Mouse (Mus musculus): ENCODE results near the gene Cyp1a1. TPM values are rescaled to one million over a fixed set of nuclear protein-coding genes. Genes with fewer than 3 reads are reported as not detected.

Cyp1a1 gene
- polyA plus RNA-seq (2014; fragmentation: Nextera tagmentation; extraction: Ambion mirVana), result not detected in 2 replicates

DNA sequence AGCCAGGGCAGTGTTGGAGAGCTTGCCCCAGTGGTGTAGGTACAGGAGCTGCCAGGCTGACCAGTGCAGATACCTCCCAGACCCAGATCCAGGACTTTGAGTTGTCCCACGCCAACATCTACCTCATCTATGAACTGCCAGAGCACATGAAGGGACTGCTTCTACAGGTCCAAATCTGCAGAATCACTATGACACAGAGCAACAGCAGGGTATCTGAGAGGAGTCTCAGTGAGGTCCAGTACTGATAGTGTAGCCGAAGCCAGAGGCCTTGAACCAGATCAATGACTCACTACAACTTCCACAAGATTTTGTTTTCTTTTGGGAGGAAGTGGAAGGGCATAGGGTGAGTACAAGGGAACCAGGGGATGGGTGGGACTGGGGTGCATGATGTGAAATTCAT lies at the start of gene Cyp1a1:
Cyp1a1 (plus strand) TSS at position 178 of the 400 bp plus-strand sequence.
- no peaks in the 10 kb centered on the region for H3K36me3 ChIP-seq (ENCODE audit: control insufficient read depth, insufficient read depth, low read length)
- no peaks in the 10 kb centered on the region for H3K9me3 ChIP-seq (ENCODE audit: control insufficient read depth, low read length)
- no peaks in the 10 kb centered on the region for H3K4me1 ChIP-seq (replicated peaks; ENCODE audit: control insufficient read depth, insufficient read depth, low read length)
- DNase-seq (ENCODE audit: low spot score), result no peak
- no peak within 1 kb of the TSS for H3K9ac ChIP-seq (ENCODE audit: low read length)
- H3K27ac ChIP-seq (ENCODE audit: low read depth), result no peak within 1 kb of the TSS
- H3K4me3 ChIP-seq (ENCODE audit: low read depth, low read length), result no peak within 1 kb of the TSS
- WGBS, result 88% methylated on average over 2 of the region's 2 CpGs
- H3K27me3 ChIP-seq (replicated peaks; ENCODE audit: control insufficient read depth, insufficient read depth, low read length), result no peaks in the 10 kb centered on the region
- no peak for ATAC-seq (replicated peaks; ENCODE audit: low FRiP score, low TSS enrichment, low read depth)
- no peak within 1 kb of the TSS for H3K4me2 ChIP-seq (ENCODE audit: low read length)

DNA sequence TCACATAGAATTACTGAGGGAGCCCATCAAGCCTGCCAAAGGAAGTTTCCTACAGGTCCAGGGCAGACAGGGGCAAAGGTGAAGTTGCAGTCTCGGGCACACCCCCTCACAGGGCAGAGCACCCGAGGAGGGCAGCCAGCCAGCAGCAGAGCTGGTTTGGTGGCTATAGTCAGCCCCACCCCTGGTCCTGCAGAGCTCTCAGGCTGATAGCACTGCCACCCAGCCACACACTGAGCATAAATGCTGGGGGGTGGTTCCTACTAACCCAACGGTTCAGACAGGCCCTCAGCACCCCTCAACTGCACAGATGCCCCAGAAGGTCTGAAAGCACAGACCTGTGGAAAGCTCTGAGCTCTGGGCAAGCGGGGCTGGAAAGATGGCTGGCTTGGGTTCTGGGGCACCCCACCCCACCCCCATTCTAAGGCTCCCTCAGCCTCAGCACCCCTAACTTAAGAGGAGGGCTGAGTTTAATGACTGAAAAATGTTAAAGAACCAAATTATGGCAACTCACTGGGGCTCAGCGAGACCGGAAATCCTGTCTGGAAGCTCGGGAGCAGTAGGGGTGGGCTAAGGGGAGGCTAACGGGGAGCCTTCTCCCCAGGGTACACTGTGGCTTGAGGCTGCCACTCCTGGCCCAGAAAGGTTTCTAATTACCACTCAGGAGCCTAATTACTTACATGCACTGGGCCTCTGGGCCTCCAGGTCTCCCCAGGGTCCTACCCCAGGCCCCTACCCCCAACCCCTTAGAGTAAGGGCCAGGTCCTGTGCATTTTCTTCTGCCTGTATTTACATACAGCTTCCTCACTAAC lies 48.9 kb upstream of the Cyp1a1 start:
- DNase-seq (ENCODE audit: low spot score), result no peak
- peaks cover 61% of the 10 kb centered on the region for H3K4me1 ChIP-seq (replicated peaks; ENCODE audit: control insufficient read depth, insufficient read depth, low read length)

GRCm38 (mm10) chr9:57639661-57640328 lies 47.9 kb upstream of the Cyp1a1 start:
- Histone ChIP-seq H3K27ac (ENCODE audit: low read depth) (peak overlapping the region; percentile 81), H3K9ac (ENCODE audit: low read length) (peak overlapping the region; percentile 29), H3K4me1 (replicated peaks; ENCODE audit: control insufficient read depth, insufficient read depth, low read length) (peaks cover 65% of the 10 kb centered on the region), H3K27me3 (replicated peaks; ENCODE audit: control insufficient read depth, insufficient read depth, low read length) (no peaks in the 10 kb centered on the region), H3K36me3 (ENCODE audit: control insufficient read depth, insufficient read depth, low read length) (peaks cover 10% of the 10 kb centered on the region), H3K4me3 (ENCODE audit: low read depth, low read length) (0 out of 2 replicates have a peak overlapping the region, but pooled peaks have one; percentile 25), H3K9me3 (ENCODE audit: control insufficient read depth, low read length) (no peaks in the 10 kb centered on the region), H3K4me2 (ENCODE audit: low read length) (peak overlapping the region; percentile 46)
- ATAC-seq (replicated peaks; ENCODE audit: low FRiP score, low TSS enrichment, low read depth) (no peak), DNase-seq (ENCODE audit: low spot score) (no peak)
- WGBS, result 69% methylated on average over 5 of the region's 5 CpGs

More for the DNA sequence above, 48.9 kb upstream of the Cyp1a1 start:
- WGBS, result 30% methylated on average over 8 of the region's 8 CpGs
- Histone ChIP-seq H3K27ac (ENCODE audit: low read depth) (peak overlapping the region; percentile 81), H3K4me3 (ENCODE audit: low read depth, low read length) (no peak overlapping the region), H3K27me3 (replicated peaks; ENCODE audit: control insufficient read depth, insufficient read depth, low read length) (no peaks in the 10 kb centered on the region), H3K9me3 (ENCODE audit: control insufficient read depth, low read length) (no peaks in the 10 kb centered on the region), H3K4me2 (ENCODE audit: low read length) (peak overlapping the region; percentile 42), H3K36me3 (ENCODE audit: control insufficient read depth, insufficient read depth, low read length) (peaks cover 16% of the 10 kb centered on the region), H3K9ac (ENCODE audit: low read length) (peak overlapping the region; percentile 18; the same call in 1 of the 2 replicates)
- peak; percentile 53 for ATAC-seq (replicated peaks; ENCODE audit: low FRiP score, low TSS enrichment, low read depth)

DNA sequence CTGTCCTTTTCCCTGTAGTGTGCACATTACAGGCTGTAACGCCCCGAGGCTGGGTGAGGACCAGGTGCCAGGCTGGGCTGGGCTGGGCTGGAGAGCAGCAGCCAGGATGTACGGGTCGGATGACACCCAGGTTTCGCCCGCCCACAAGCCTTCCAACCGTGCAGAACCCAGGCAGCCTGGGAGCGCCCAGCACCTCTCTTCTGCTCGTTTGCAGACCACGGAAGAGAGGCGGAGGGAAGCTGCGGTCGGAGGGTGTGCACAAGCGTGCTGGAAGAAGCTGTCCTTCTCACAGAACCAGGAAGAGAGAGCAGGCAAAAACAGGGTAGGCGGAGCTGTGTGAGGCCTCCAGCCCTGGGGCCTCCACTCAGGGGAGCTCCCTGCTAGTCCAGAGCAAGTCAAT lies 47.3 kb upstream of the Cyp1a1 start:
- peak overlapping the region; percentile 46 for H3K4me2 ChIP-seq (ENCODE audit: low read length)
- H3K27ac ChIP-seq (ENCODE audit: low read depth), result peak overlapping the region; percentile 81
- peaks cover 10% of the 10 kb centered on the region for H3K36me3 ChIP-seq (ENCODE audit: control insufficient read depth, insufficient read depth, low read length)
- H3K27me3 ChIP-seq (replicated peaks; ENCODE audit: control insufficient read depth, insufficient read depth, low read length), result no peaks in the 10 kb centered on the region
- H3K9me3 ChIP-seq (ENCODE audit: control insufficient read depth, low read length), result no peaks in the 10 kb centered on the region
- H3K4me3 ChIP-seq (ENCODE audit: low read depth, low read length), result peak overlapping the region; percentile 25; the same call in 1 of the 2 replicates
- peaks cover 65% of the 10 kb centered on the region for H3K4me1 ChIP-seq (replicated peaks; ENCODE audit: control insufficient read depth, insufficient read depth, low read length)
- WGBS, result 4% methylated on average over 15 of the region's 15 CpGs
- ATAC-seq (replicated peaks; ENCODE audit: low FRiP score, low TSS enrichment, low read depth) (peak; percentile 28), DNase-seq (ENCODE audit: low spot score) (peak; percentile 75)
- peak overlapping the region; percentile 29 for H3K9ac ChIP-seq (ENCODE audit: low read length)

DNA sequence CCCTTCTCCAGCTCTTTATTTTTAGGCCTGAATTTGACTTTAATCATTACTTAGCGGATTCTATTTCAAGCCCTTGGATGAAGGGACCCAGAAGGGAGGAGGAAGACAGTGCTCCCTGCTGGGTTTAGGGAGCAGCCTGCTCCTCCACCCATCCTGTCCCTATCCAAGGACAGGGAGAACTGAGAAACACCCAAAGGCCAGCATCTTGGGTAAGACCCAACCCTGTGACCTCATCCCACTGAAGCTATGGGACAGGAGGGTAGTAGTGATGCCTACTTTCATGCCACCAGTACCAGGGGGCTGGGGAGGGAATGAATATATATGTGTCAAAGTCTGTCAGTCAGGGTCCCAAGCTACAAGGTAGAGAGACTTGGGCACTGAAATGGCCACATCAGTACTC lies 46.7 kb upstream of the Cyp1a1 start:
- no peak for ATAC-seq (replicated peaks; ENCODE audit: low FRiP score, low TSS enrichment, low read depth)
- Histone ChIP-seq H3K27me3 (replicated peaks; ENCODE audit: control insufficient read depth, insufficient read depth, low read length) (no peaks in the 10 kb centered on the region), H3K4me2 (ENCODE audit: low read length) (peak overlapping the region; percentile 46), H3K4me1 (replicated peaks; ENCODE audit: control insufficient read depth, insufficient read depth, low read length) (peaks cover 68% of the 10 kb centered on the region), H3K27ac (ENCODE audit: low read depth) (peak overlapping the region; percentile 81; the same call in 1 of the 2 replicates), H3K4me3 (ENCODE audit: low read depth, low read length) (no peak overlapping the region), H3K9me3 (ENCODE audit: control insufficient read depth, low read length) (no peaks in the 10 kb centered on the region), H3K36me3 (ENCODE audit: control insufficient read depth, insufficient read depth, low read length) (peaks cover 10% of the 10 kb centered on the region), H3K9ac (ENCODE audit: low read length) (no peak overlapping the region)
- WGBS, result 63% methylated on average over 1 of the region's 1 CpGs
- no peak for DNase-seq (ENCODE audit: low spot score)

- Histone ChIP-seq H3K4me2 (ENCODE audit: low read length) (no peak overlapping the region), H3K9ac (ENCODE audit: low read length) (no peak overlapping the region), H3K27ac (ENCODE audit: low read depth) (no peak overlapping the region), H3K4me3 (ENCODE audit: low read depth, low read length) (no peak overlapping the region), H3K27me3 (replicated peaks; ENCODE audit: control insufficient read depth, insufficient read depth, low read length) (no peaks in the 10 kb centered on the region), H3K4me1 (replicated peaks; ENCODE audit: control insufficient read depth, insufficient read depth, low read length) (peaks cover 66% of the 10 kb centered on the region), H3K9me3 (ENCODE audit: control insufficient read depth, low read length) (no peaks in the 10 kb centered on the region), H3K36me3 (ENCODE audit: control insufficient read depth, insufficient read depth, low read length) (peaks cover 7% of the 10 kb centered on the region)
- no peak for DNase-seq (ENCODE audit: low spot score)
- ATAC-seq (replicated peaks; ENCODE audit: low FRiP score, low TSS enrichment, low read depth), result no peak
- 85% methylated on average over 13 of the region's 13 CpGs for WGBS
Measured at GRCm38 (mm10) chr9:57641775-57642550, 45.8 kb upstream of the Cyp1a1 start.

DNA sequence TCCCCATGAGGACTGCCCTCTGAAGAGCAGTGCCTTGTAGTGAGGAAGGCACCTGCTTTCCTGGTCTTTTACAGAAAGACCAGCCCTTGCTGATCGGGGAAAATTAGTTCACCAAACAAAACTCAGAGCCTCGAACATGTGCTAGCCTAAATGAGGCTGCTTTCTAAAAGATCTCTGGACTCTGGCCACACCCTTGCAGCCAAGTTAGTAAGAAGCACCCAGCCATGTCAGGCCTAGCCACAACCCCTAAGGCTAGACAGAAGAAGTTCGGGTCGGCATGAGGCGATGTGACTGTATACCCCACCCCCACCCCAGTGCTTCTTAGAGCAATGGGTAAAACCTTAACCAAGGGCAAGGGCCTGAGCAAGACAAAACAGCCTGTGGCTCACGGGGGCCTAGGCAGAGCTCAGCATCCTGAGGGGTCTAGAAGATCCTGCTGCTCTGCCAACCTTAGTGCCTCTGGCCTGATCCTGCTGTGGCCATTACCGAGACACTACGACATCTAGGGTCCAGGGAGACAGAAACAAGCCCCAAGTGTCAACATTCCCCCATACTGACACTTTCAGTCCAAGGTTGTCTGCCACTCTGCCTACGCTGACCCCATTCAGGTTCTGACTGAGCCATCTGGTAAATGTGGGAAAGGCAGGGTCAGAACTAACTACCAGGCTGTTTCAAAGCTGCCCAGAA lies 44.4 kb upstream of the Cyp1a1 start:
- peaks cover 7% of the 10 kb centered on the region for H3K36me3 ChIP-seq (ENCODE audit: control insufficient read depth, insufficient read depth, low read length)
- 62% methylated on average over 9 of the region's 9 CpGs for WGBS
- H3K4me1 ChIP-seq (replicated peaks; ENCODE audit: control insufficient read depth, insufficient read depth, low read length), result peaks cover 53% of the 10 kb centered on the region

DNA sequence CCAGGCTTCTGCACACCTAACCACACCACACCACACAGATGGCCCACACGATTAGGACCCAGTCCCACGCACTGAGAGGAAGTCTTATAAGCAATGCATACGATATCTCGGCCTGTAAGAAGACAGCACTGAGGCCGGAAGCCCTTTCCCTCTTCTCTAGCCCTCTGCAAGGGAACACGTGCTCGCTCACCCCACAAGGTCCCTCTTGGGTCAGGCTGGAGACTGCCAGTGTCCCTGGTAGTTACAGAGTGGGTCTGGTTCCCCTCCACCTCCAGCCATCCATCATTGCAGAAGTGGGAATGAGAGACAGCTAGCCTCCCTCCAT lies 43.9 kb upstream of the Cyp1a1 start:
- DNase-seq (ENCODE audit: low spot score) (no peak), ATAC-seq (replicated peaks; ENCODE audit: low FRiP score, low TSS enrichment, low read depth) (no peak)
- H3K4me2 ChIP-seq (ENCODE audit: low read length), result peak overlapping the region; percentile 71
- H3K4me3 ChIP-seq (ENCODE audit: low read depth, low read length), result peak overlapping the region; percentile 88
- peaks cover 7% of the 10 kb centered on the region for H3K36me3 ChIP-seq (ENCODE audit: control insufficient read depth, insufficient read depth, low read length)
- no peaks in the 10 kb centered on the region for H3K27me3 ChIP-seq (replicated peaks; ENCODE audit: control insufficient read depth, insufficient read depth, low read length)
- peaks cover 48% of the 10 kb centered on the region for H3K4me1 ChIP-seq (replicated peaks; ENCODE audit: control insufficient read depth, insufficient read depth, low read length)
- no peaks in the 10 kb centered on the region for H3K9me3 ChIP-seq (ENCODE audit: control insufficient read depth, low read length)
- H3K9ac ChIP-seq (ENCODE audit: low read length), result peak overlapping the region; percentile 96
- H3K27ac ChIP-seq (ENCODE audit: low read depth), result no peak overlapping the region
- WGBS, result 35% methylated on average over 7 of the region's 7 CpGs

More for the DNA sequence above, 44.4 kb upstream of the Cyp1a1 start:
- DNase-seq (ENCODE audit: low spot score), result no peak
- Histone ChIP-seq H3K9me3 (ENCODE audit: control insufficient read depth, low read length) (no peaks in the 10 kb centered on the region), H3K27ac (ENCODE audit: low read depth) (no peak overlapping the region), H3K9ac (ENCODE audit: low read length) (peak overlapping the region; percentile 96), H3K4me3 (ENCODE audit: low read depth, low read length) (peak overlapping the region; percentile 88), H3K27me3 (replicated peaks; ENCODE audit: control insufficient read depth, insufficient read depth, low read length) (no peaks in the 10 kb centered on the region), H3K4me2 (ENCODE audit: low read length) (peak overlapping the region; percentile 71)
- ATAC-seq (replicated peaks; ENCODE audit: low FRiP score, low TSS enrichment, low read depth), result no peak

All from intestine, embryonic 14.5 days (tissue).